Mouse (Mus musculus): ENCODE measurements at regions not wholly inside any gene's neighbourhood (a gene's known extent, or its start where the extent isn't known, plus 50 kb on each side); places are given as distances from the start of the nearest gene placed in this dataset.

- no peaks in the 10 kb centered on the region for H3K36me3 ChIP-seq
- ATAC-seq (ENCODE audit: low read depth) (no peak), DNase-seq (no peak)
- no peak overlapping the region for H3K4me3 ChIP-seq (replicated peaks)
- 58% methylated on average over 6 of the region's 6 CpGs for WGBS (ENCODE audit: insufficient replicate concordance)
- no peaks in the 10 kb centered on the region for H3K4me1 ChIP-seq (replicated peaks)
- H3K27me3 ChIP-seq = no peaks in the 10 kb centered on the region
- H3K9ac ChIP-seq = no peak overlapping the region
- no peak overlapping the region for H3K4me2 ChIP-seq
- H3K9me3 ChIP-seq (replicated peaks) = no peaks in the 10 kb centered on the region
- H3K27ac ChIP-seq = no peak overlapping the region
These were observed 226.6 kb upstream of the Ppargc1a start for GRCm38 (mm10) chr5:51794097-51794496.

GRCm38 (mm10) chr5:51792950-51793349 lies 225.4 kb upstream of the Ppargc1a start:
- H3K4me1 ChIP-seq (replicated peaks) = no peaks in the 10 kb centered on the region
- DNase-seq (no peak), ATAC-seq (ENCODE audit: low read depth) (no peak)
- no peak overlapping the region for H3K4me3 ChIP-seq (replicated peaks)
- no peaks in the 10 kb centered on the region for H3K9me3 ChIP-seq (replicated peaks)
- H3K9ac ChIP-seq = no peak overlapping the region
- H3K36me3 ChIP-seq = no peaks in the 10 kb centered on the region
- H3K27me3 ChIP-seq = no peaks in the 10 kb centered on the region
- WGBS (ENCODE audit: insufficient replicate concordance) = 46% methylated on average over 2 of the region's 2 CpGs
- no peak overlapping the region for H3K4me2 ChIP-seq
- no peak overlapping the region for H3K27ac ChIP-seq

- no peak for DNase-seq
- Histone ChIP-seq H3K27me3 (no peaks in the 10 kb centered on the region), H3K9me3 (replicated peaks) (no peaks in the 10 kb centered on the region), H3K4me3 (replicated peaks) (no peak overlapping the region), H3K27ac (no peak overlapping the region), H3K9ac (no peak overlapping the region), H3K4me1 (replicated peaks) (no peaks in the 10 kb centered on the region), H3K4me2 (no peak overlapping the region), H3K36me3 (no peaks in the 10 kb centered on the region)
- no peak for ATAC-seq (ENCODE audit: low read depth)
- 68% methylated on average over 6 of the region's 6 CpGs for WGBS (ENCODE audit: insufficient replicate concordance)
These were observed 221.2 kb upstream of the Ppargc1a start for GRCm38 (mm10) chr5:51788768-51789167.

GRCm38 (mm10) chr5:51783523-51783922 lies 216.0 kb upstream of the Ppargc1a start:
- Histone ChIP-seq H3K27me3 (no peaks in the 10 kb centered on the region), H3K4me1 (replicated peaks) (no peaks in the 10 kb centered on the region), H3K27ac (no peak overlapping the region), H3K36me3 (no peaks in the 10 kb centered on the region), H3K4me3 (replicated peaks) (no peak overlapping the region), H3K9ac (no peak overlapping the region), H3K4me2 (no peak overlapping the region), H3K9me3 (replicated peaks) (no peaks in the 10 kb centered on the region)
- ATAC-seq (ENCODE audit: low read depth) (no peak), DNase-seq (no peak)
- WGBS (ENCODE audit: insufficient replicate concordance) = 63% methylated on average over 5 of the region's 5 CpGs

- Histone ChIP-seq H3K4me2 (no peak overlapping the region), H3K4me1 (replicated peaks) (no peaks in the 10 kb centered on the region), H3K36me3 (no peaks in the 10 kb centered on the region), H3K27me3 (no peaks in the 10 kb centered on the region), H3K9me3 (replicated peaks) (no peaks in the 10 kb centered on the region), H3K4me3 (replicated peaks) (no peak overlapping the region), H3K9ac (no peak overlapping the region), H3K27ac (no peak overlapping the region)
- ATAC-seq (ENCODE audit: low read depth) = no peak
- DNase-seq = no peak
- 73% methylated on average over 9 of the region's 9 CpGs for WGBS (ENCODE audit: insufficient replicate concordance)
These were observed 215.6 kb upstream of the Ppargc1a start for GRCm38 (mm10) chr5:51783099-51783498.

GRCm38 (mm10) chr5:51775502-51776145 lies 208.1 kb upstream of the Ppargc1a start:
- Histone ChIP-seq H3K9ac (no peak overlapping the region), H3K4me1 (replicated peaks) (no peaks in the 10 kb centered on the region), H3K36me3 (no peaks in the 10 kb centered on the region), H3K4me3 (replicated peaks) (no peak overlapping the region), H3K27me3 (no peaks in the 10 kb centered on the region), H3K9me3 (replicated peaks) (no peaks in the 10 kb centered on the region), H3K4me2 (no peak overlapping the region), H3K27ac (no peak overlapping the region)
- 74% methylated on average over 9 of the region's 9 CpGs for WGBS (ENCODE audit: insufficient replicate concordance)
- DNase-seq (no peak), ATAC-seq (ENCODE audit: low read depth) (no peak)

GRCm38 (mm10) chr5:51771655-51772054 lies 204.1 kb upstream of the Ppargc1a start:
- Histone ChIP-seq H3K27me3 (no peaks in the 10 kb centered on the region), H3K36me3 (no peaks in the 10 kb centered on the region), H3K4me2 (no peak overlapping the region), H3K9me3 (replicated peaks) (no peaks in the 10 kb centered on the region), H3K27ac (no peak overlapping the region), H3K4me1 (replicated peaks) (no peaks in the 10 kb centered on the region), H3K4me3 (replicated peaks) (no peak overlapping the region), H3K9ac (no peak overlapping the region)
- 42% methylated on average over 2 of the region's 2 CpGs for WGBS (ENCODE audit: insufficient replicate concordance)
- no peak for ATAC-seq (ENCODE audit: low read depth)
- DNase-seq = no peak

- no peak for DNase-seq
- H3K36me3 ChIP-seq = no peaks in the 10 kb centered on the region
- no peak overlapping the region for H3K9ac ChIP-seq
- no peak overlapping the region for H3K27ac ChIP-seq
- no peaks in the 10 kb centered on the region for H3K9me3 ChIP-seq (replicated peaks)
- H3K4me3 ChIP-seq (replicated peaks) = no peak overlapping the region
- H3K4me2 ChIP-seq = no peak overlapping the region
- H3K4me1 ChIP-seq (replicated peaks) = no peaks in the 10 kb centered on the region
- no peaks in the 10 kb centered on the region for H3K27me3 ChIP-seq
- WGBS (ENCODE audit: insufficient replicate concordance) = 70% methylated on average over 3 of the region's 3 CpGs
- no peak for ATAC-seq (ENCODE audit: low read depth)
These were observed 198.6 kb upstream of the Ppargc1a start for GRCm38 (mm10) chr5:51766111-51766510.

- WGBS (ENCODE audit: insufficient replicate concordance) = 78% methylated on average over 7 of the region's 7 CpGs
- H3K27ac ChIP-seq = no peak overlapping the region
- H3K4me2 ChIP-seq = no peak overlapping the region
- no peak for DNase-seq
- no peaks in the 10 kb centered on the region for H3K27me3 ChIP-seq
- no peaks in the 10 kb centered on the region for H3K9me3 ChIP-seq (replicated peaks)
- H3K4me1 ChIP-seq (replicated peaks) = no peaks in the 10 kb centered on the region
- H3K4me3 ChIP-seq (replicated peaks) = no peak overlapping the region
- no peak for ATAC-seq (ENCODE audit: low read depth)
- H3K9ac ChIP-seq = no peak overlapping the region
- no peaks in the 10 kb centered on the region for H3K36me3 ChIP-seq
These were observed 196.9 kb upstream of the Ppargc1a start for GRCm38 (mm10) chr5:51764416-51764815.

- DNase-seq = no peak
- Histone ChIP-seq H3K4me3 (replicated peaks) (no peak overlapping the region), H3K9me3 (replicated peaks) (no peaks in the 10 kb centered on the region), H3K4me1 (replicated peaks) (no peaks in the 10 kb centered on the region), H3K27me3 (no peaks in the 10 kb centered on the region), H3K4me2 (no peak overlapping the region), H3K27ac (no peak overlapping the region), H3K36me3 (no peaks in the 10 kb centered on the region), H3K9ac (no peak overlapping the region)
- 68% methylated on average over 7 of the region's 7 CpGs for WGBS (ENCODE audit: insufficient replicate concordance)
- ATAC-seq (ENCODE audit: low read depth) = no peak
These were observed 196.1 kb upstream of the Ppargc1a start for GRCm38 (mm10) chr5:51763599-51763998.

GRCm38 (mm10) chr5:51762352-51762751 lies 194.8 kb upstream of the Ppargc1a start:
- H3K27me3 ChIP-seq = no peaks in the 10 kb centered on the region
- 62% methylated on average over 3 of the region's 3 CpGs for WGBS (ENCODE audit: insufficient replicate concordance)
- no peak for ATAC-seq (ENCODE audit: low read depth)
- no peak overlapping the region for H3K27ac ChIP-seq
- H3K9ac ChIP-seq = no peak overlapping the region
- DNase-seq = no peak
- no peaks in the 10 kb centered on the region for H3K36me3 ChIP-seq
- H3K9me3 ChIP-seq (replicated peaks) = no peaks in the 10 kb centered on the region
- no peaks in the 10 kb centered on the region for H3K4me1 ChIP-seq (replicated peaks)
- no peak overlapping the region for H3K4me3 ChIP-seq (replicated peaks)
- no peak overlapping the region for H3K4me2 ChIP-seq

GRCm38 (mm10) chr5:51758289-51758688 lies 190.8 kb upstream of the Ppargc1a start:
- H3K4me1 ChIP-seq (replicated peaks) = no peaks in the 10 kb centered on the region
- DNase-seq = no peak
- ATAC-seq (ENCODE audit: low read depth) = no peak
- 72% methylated on average over 2 of the region's 2 CpGs for WGBS (ENCODE audit: insufficient replicate concordance)
- H3K27me3 ChIP-seq = no peaks in the 10 kb centered on the region
- no peak overlapping the region for H3K4me2 ChIP-seq
- no peak overlapping the region for H3K27ac ChIP-seq
- no peak overlapping the region for H3K9ac ChIP-seq
- no peak overlapping the region for H3K4me3 ChIP-seq (replicated peaks)
- no peaks in the 10 kb centered on the region for H3K36me3 ChIP-seq
- H3K9me3 ChIP-seq (replicated peaks) = no peaks in the 10 kb centered on the region

All from liver, embryonic 13.5 days (tissue).